Mouse (Mus musculus): ENCODE measurements around the gene Rfx1. TPM values are rescaled to one million over a fixed set of nuclear protein-coding genes. Genes with fewer than 3 reads are reported as not detected.

The Rfx1 gene
- polyA plus RNA-seq, 1 experiment: 27.2 TPM

GRCm38 (mm10) chr8:84137848-84138247 lies 71.2 kb downstream of the Rfx1 start:
- 90% methylated on average over 3 of the region's 3 CpGs for WGBS
- TF ChIP-seq POLR2A (IDR thresholded peaks at IDR 0.05; ENCODE audit: borderline replicate concordance, insufficient read depth, low read length) (no peak), CTCF (IDR thresholded peaks at IDR 0.05; ENCODE audit: borderline replicate concordance, insufficient read depth, low read depth, low read length) (no peak)
- H3K4me1 ChIP-seq (ENCODE audit: control insufficient read depth, insufficient read depth, low read length): no peaks in the 10 kb centered on the region
- H3K4me3 ChIP-seq (replicated peaks; ENCODE audit: insufficient read depth, low read depth, low read length): no peak overlapping the region
- H3K27me3 ChIP-seq (ENCODE audit: control insufficient read depth, insufficient read depth, low read length): no peaks in the 10 kb centered on the region
- H3K27ac ChIP-seq (ENCODE audit: insufficient read depth, low read length): no peak overlapping the region
- DNase-seq: no peak

GRCm38 (mm10) chr8:84140838-84141237 lies 74.2 kb downstream of the Rfx1 start:
- Histone ChIP-seq H3K27ac (ENCODE audit: insufficient read depth, low read length) (no peak overlapping the region), H3K27me3 (ENCODE audit: control insufficient read depth, insufficient read depth, low read length) (no peaks in the 10 kb centered on the region), H3K4me1 (ENCODE audit: control insufficient read depth, insufficient read depth, low read length) (no peaks in the 10 kb centered on the region), H3K4me3 (replicated peaks; ENCODE audit: insufficient read depth, low read depth, low read length) (no peak overlapping the region)
- TF ChIP-seq POLR2A (IDR thresholded peaks at IDR 0.05; ENCODE audit: borderline replicate concordance, insufficient read depth, low read length): no peak
- TF ChIP-seq CTCF (IDR thresholded peaks at IDR 0.05; ENCODE audit: borderline replicate concordance, insufficient read depth, low read depth, low read length): no peak
- DNase-seq: no peak
- 73% methylated on average over 4 of the region's 4 CpGs for WGBS

- H3K27me3 ChIP-seq (ENCODE audit: control insufficient read depth, insufficient read depth, low read length): no peaks in the 10 kb centered on the region
- peaks cover 11% of the 10 kb centered on the region for H3K4me1 ChIP-seq (ENCODE audit: control insufficient read depth, insufficient read depth, low read length)
- H3K27ac ChIP-seq (ENCODE audit: insufficient read depth, low read length): no peak overlapping the region
- H3K4me3 ChIP-seq (replicated peaks; ENCODE audit: insufficient read depth, low read depth, low read length): no peak overlapping the region
- TF ChIP-seq CTCF (IDR thresholded peaks at IDR 0.05; ENCODE audit: borderline replicate concordance, insufficient read depth, low read depth, low read length) (no peak), POLR2A (IDR thresholded peaks at IDR 0.05; ENCODE audit: borderline replicate concordance, insufficient read depth, low read length) (no peak)
- DNase-seq: no peak
- WGBS: 78% methylated on average over 8 of the region's 8 CpGs
These were observed 78.1 kb downstream of the Rfx1 start for GRCm38 (mm10) chr8:84144636-84145245.

Other genes starting within 250 kb of the Rfx1 start
- gene Adgrl1, start 166.7 kb upstream of the Rfx1 start, polyA plus RNA-seq (2012; rRNA removed): 164 and 184 TPM in 2 replicates
- gene Gm10644, start 111.6 kb upstream of the Rfx1 start, polyA plus RNA-seq (2012; rRNA removed): 0.56 and 0.74 TPM in 2 replicates
- gene Asf1b, start 111.3 kb upstream of the Rfx1 start, polyA plus RNA-seq (2012; rRNA removed): 2.0 and 2.5 TPM in 2 replicates
- 235 and 256 TPM in 2 replicates for gene Prkaca, start 93.8 kb upstream of the Rfx1 start, polyA plus RNA-seq (2012; rRNA removed)
- gene Samd1, start 69.2 kb upstream of the Rfx1 start, polyA plus RNA-seq (2012; rRNA removed): 50.5 and 55.1 TPM in 2 replicates
- 0.11 and 0.14 TPM in 2 replicates for gene 1700067K01Rik, start 65.3 kb upstream of the Rfx1 start, polyA plus RNA-seq (2012; rRNA removed)
- gene 2210011C24Rik, start 54.7 kb upstream of the Rfx1 start, polyA plus RNA-seq (2012; rRNA removed): 4.6 and 7.8 TPM in 2 replicates
- gene Palm3, start 45.4 kb upstream of the Rfx1 start, polyA plus RNA-seq (2012; rRNA removed): 2.8 and 4.1 TPM in 2 replicates
- 0.17 and 0.21 TPM in 2 replicates for gene Il27ra, start 24.2 kb upstream of the Rfx1 start, polyA plus RNA-seq (2012; rRNA removed)
- gene Rln3, start 21.8 kb upstream of the Rfx1 start, polyA plus RNA-seq (2012; rRNA removed): 2.6 and 7.4 TPM in 2 replicates
- gene Gm10643, start 1.7 kb upstream of the Rfx1 start, polyA plus RNA-seq (2012; rRNA removed): 2.0 and 2.1 TPM in 2 replicates
- gene Dcaf15, start 37.9 kb downstream of the Rfx1 start, polyA plus RNA-seq (2012; rRNA removed): 39.0 and 44.7 TPM in 2 replicates
- gene Podnl1, start 59.2 kb downstream of the Rfx1 start, polyA plus RNA-seq (2012; rRNA removed): 0.14 and 0.20 TPM in 2 replicates
- gene Cc2d1a, start 81.1 kb downstream of the Rfx1 start, polyA plus RNA-seq (2012; rRNA removed): 40.4 and 45.1 TPM in 2 replicates
- gene 4930432K21Rik, start 81.2 kb downstream of the Rfx1 start, polyA plus RNA-seq (2012; rRNA removed): 2.7 and 3.2 TPM in 2 replicates
- 2.3 and 2.8 TPM in 2 replicates for gene Nanos3, start 118.4 kb downstream of the Rfx1 start, polyA plus RNA-seq (2012; rRNA removed)
- 14.0 TPM in 2 replicates for gene Zswim4, start 170.2 kb downstream of the Rfx1 start, polyA plus RNA-seq (2012; rRNA removed)
- 210 and 226 TPM in 2 replicates for gene D8Ertd738e, start 182.9 kb downstream of the Rfx1 start, polyA plus RNA-seq (2012; rRNA removed)
- gene Mri1, start 190.5 kb downstream of the Rfx1 start, polyA plus RNA-seq (2012; rRNA removed): 32.9 and 35.5 TPM in 2 replicates
- gene Ccdc130, start 203.5 kb downstream of the Rfx1 start, polyA plus RNA-seq (2012; rRNA removed): 39.1 and 43.1 TPM in 2 replicates